Mouse (Mus musculus): ENCODE data around the gene Tmem151b.

GRCm38 (mm10) chr17:45506700-45507189 is 42.7 kb downstream of the Tmem151b start, which contains the start of gene Aars2:
- peak; percentile 60 for TF ChIP-seq CTCF (IDR thresholded peaks at IDR 0.05; ENCODE audit: borderline replicate concordance, insufficient read depth, low read length)
- peak; percentile 77 for TF ChIP-seq POLR2A (IDR thresholded peaks at IDR 0.05; ENCODE audit: low read depth, low read length)
